Mouse (Mus musculus): ENCODE measurements at regions not wholly inside any gene's neighbourhood (a gene's known extent, or its start where the extent isn't known, plus 50 kb on each side); places are given as distances from the start of the nearest gene placed in this dataset.

DNA sequence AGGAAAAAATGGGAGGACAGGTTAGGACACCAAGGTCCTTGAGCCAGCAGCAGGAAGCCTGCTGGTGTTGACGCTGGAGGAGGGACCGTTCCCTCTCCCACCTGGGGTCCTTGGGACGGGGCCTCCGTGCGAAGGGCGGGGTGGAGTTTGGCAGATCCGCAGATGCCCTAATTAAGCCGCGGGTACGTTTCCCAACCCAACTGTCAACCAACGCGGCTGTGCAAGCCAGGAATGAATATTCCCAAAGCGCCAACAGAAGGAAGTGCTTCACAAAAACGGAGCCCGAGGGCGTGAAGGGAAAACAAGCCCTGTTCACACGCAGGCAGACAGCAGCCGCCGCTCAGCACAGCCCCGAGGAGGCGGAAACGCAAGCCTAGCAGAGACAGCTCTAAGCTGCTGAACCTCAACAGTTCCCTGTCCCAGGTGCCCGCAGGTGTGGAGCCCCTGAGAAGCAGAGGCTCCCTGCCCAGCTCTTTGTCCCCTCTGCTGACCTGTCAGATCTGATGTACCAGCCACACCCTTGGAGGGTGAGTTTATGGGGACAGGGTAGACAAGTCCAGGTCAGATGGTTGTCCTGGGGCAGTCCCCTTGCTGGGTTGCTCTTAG lies 136.1 kb upstream of the Gli2 start:
- H3K27me3 ChIP-seq (replicated peaks) = no peaks in the 10 kb centered on the region; the same call in 1 of the 2 replicates
- no peaks in the 10 kb centered on the region for H3K9me3 ChIP-seq (replicated peaks)
- no peaks in the 10 kb centered on the region for H3K36me3 ChIP-seq
- H3K9ac ChIP-seq = peak overlapping the region; percentile 55; the same call in 1 of the 2 replicates
- no peak overlapping the region for H3K27ac ChIP-seq (ENCODE audit: poor library complexity, severe bottlenecking)
- peak overlapping the region; percentile 69 for H3K4me2 ChIP-seq
- H3K4me1 ChIP-seq (replicated peaks) = peaks cover 20% of the 10 kb centered on the region
- 2% methylated on average over 23 of the region's 23 CpGs for WGBS
- ATAC-seq (ENCODE audit: insufficient number of reproducible peaks, low FRiP score) = no peak
- peak overlapping the region; percentile 35 for H3K4me3 ChIP-seq

DNA sequence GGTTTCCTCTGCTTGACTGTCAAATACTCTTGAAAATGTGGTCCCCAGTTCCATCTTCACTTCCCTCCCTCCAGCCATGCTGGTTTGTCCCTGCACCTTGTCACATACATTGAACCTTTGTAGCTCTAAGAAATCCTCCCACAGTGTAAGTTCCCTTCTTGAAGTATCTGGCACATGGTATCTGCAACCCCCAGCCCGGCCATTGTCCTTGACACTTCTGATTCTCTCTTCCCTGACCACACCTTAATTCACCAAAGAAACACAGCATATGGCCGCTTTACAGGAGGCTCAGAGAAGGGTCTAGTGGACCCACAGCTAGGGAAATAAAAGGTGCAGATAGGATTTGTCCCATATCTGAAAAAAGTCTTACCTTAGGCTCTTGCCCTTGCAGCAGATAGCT lies 133.9 kb upstream of the Gli2 start:
- H3K4me2 ChIP-seq = no peak overlapping the region
- no peak for ATAC-seq (ENCODE audit: insufficient number of reproducible peaks, low FRiP score)
- H3K9me3 ChIP-seq (replicated peaks) = no peaks in the 10 kb centered on the region
- H3K4me3 ChIP-seq = no peak overlapping the region
- no peak overlapping the region for H3K9ac ChIP-seq
- peaks cover 29% of the 10 kb centered on the region for H3K4me1 ChIP-seq (replicated peaks)
- 76% methylated on average over 2 of the region's 2 CpGs for WGBS
- no peak overlapping the region for H3K27ac ChIP-seq (ENCODE audit: poor library complexity, severe bottlenecking)
- H3K27me3 ChIP-seq (replicated peaks) = no peaks in the 10 kb centered on the region; the same call in 1 of the 2 replicates
- H3K36me3 ChIP-seq = no peaks in the 10 kb centered on the region

DNA sequence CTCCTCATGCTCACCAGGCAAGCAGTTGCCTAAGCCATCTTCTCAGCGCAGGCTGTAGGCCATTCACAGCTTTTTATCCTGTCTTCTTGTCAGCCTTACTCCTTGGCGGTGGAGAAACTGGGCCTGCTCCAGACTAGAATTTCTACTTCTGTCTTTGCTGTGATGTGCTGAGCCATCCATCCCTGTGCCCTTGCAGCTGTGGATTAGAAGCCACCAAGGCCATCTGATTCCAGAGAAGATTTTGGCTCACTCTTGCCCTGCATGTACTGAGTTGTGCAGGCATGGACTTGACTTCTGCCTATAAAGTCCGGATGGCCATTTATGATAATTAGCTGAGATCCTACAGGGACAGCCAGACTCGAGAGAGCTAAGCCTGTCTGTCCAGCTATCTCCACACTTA lies 133.4 kb upstream of the Gli2 start:
- Histone ChIP-seq H3K36me3 (no peaks in the 10 kb centered on the region), H3K9me3 (replicated peaks) (no peaks in the 10 kb centered on the region), H3K4me2 (no peak overlapping the region), H3K9ac (no peak overlapping the region), H3K27ac (ENCODE audit: poor library complexity, severe bottlenecking) (no peak overlapping the region), H3K4me3 (no peak overlapping the region), H3K27me3 (replicated peaks) (no peaks in the 10 kb centered on the region; the same call in 1 of the 2 replicates), H3K4me1 (replicated peaks) (peaks cover 29% of the 10 kb centered on the region)
- no peak for ATAC-seq (ENCODE audit: insufficient number of reproducible peaks, low FRiP score)
- WGBS = 74% methylated on average over 4 of the region's 4 CpGs

DNA sequence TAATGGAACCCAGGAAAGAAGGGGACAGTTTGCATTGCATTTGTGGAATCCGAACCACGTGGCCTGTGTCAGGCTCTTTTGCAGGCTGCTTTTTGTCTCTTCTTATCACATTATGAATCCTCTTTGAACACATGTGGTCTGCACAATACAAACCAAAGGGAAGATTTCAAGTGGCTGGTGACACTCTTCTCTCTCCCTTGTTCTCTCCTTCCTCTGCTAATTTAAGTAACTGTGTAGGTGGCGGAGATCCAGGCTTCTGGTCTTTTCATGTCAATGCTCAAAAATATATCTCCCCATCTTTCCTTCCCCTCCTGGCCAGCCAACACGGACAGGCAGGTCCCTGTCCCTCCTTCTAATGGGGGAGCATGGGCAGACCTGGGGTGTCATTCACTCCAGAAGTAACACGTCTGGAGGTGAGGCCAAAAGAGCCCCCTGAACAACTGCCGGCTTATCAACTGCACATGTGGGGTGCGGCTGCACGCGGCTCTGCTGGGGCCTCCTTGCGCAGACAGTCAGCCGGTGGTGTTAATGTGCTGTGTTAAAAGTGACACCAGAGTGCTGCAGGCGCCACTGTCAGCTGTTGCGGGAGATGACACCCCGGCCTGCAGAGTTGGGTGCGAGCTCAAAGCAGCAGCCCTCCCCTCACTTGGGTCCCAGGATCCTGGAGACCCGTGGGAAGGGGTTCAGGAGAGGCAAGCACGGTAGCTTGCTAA lies 130.3 kb upstream of the Gli2 start:
- no peak overlapping the region for H3K9ac ChIP-seq
- ATAC-seq (ENCODE audit: insufficient number of reproducible peaks, low FRiP score) = peak; percentile 48; the same call in 1 of the 2 replicates
- peaks cover 3% of the 10 kb centered on the region; the same call in 1 of the 2 replicates for H3K9me3 ChIP-seq (replicated peaks)
- no peak overlapping the region for H3K27ac ChIP-seq (ENCODE audit: poor library complexity, severe bottlenecking)
- H3K36me3 ChIP-seq = no peaks in the 10 kb centered on the region
- peaks cover 20% of the 10 kb centered on the region for H3K4me1 ChIP-seq (replicated peaks)
- 26% methylated on average over 17 of the region's 17 CpGs for WGBS
- H3K27me3 ChIP-seq (replicated peaks) = no peaks in the 10 kb centered on the region
- H3K4me3 ChIP-seq = no peak overlapping the region
- peak overlapping the region; percentile 49 for H3K4me2 ChIP-seq

DNA sequence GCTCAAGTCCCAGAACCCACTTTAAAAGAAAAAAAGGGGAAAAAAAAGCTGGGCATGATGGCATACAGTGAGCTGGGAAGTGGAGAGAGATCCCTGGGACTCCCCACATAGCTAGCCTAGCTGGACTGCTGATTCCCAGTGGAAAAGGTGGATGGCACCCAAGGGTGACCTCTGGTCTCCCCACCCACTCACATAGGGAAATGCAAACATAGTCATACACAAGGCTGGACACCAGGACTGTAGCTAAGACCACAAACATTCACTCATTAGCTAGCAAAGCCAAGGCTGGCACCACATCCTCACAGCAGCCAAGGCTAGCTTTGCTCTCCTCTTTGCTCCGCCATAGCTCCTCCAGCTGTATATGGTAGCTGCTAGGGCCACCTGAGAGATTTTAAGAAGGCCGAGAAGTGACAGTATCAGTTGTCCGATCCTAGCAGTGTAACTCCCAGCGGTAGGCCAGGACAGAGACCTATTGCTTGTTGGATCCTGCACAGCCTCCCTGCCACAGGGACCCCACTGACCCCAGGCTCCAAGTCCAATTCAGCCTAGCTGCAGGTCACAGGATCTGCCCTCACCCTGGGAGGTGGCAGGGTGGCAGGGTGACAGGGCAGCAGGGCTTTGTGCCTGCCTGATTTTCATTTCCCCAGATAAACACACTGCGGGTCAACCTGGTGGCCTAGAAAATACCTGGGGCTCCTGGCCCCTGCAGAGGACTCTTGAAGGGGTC lies 119.8 kb upstream of the Gli2 start:
- ATAC-seq (ENCODE audit: insufficient number of reproducible peaks, low FRiP score) = no peak
- 77% methylated on average over 5 of the region's 5 CpGs for WGBS
- no peak overlapping the region for H3K9ac ChIP-seq
- H3K36me3 ChIP-seq = no peaks in the 10 kb centered on the region
- no peaks in the 10 kb centered on the region for H3K9me3 ChIP-seq (replicated peaks)
- no peak overlapping the region for H3K27ac ChIP-seq (ENCODE audit: poor library complexity, severe bottlenecking)
- H3K4me3 ChIP-seq = no peak overlapping the region
- H3K4me2 ChIP-seq = no peak overlapping the region
- H3K27me3 ChIP-seq (replicated peaks) = no peaks in the 10 kb centered on the region
- no peaks in the 10 kb centered on the region for H3K4me1 ChIP-seq (replicated peaks)

DNA sequence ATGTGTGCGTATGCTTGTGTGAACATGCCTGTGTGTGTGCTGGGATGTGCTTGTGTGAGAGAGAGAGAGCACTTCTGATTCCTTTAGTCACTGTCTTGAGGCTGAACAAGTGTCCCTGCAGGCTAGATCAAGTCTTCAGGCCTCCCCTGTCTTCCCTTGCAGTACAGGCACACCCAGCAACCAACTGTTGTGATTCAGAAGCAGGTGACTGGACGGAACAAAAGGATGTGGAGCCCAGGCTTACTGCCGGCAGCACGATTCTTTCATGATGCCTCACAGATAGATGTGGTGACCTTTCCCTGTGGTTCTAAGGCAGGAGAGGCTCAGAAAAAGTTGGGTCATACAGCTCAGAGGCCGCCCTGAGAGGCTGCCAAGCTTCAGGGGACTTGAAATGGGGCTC lies 114.0 kb upstream of the Gli2 start:
- Histone ChIP-seq H3K4me3 (no peak overlapping the region), H3K9me3 (replicated peaks) (no peaks in the 10 kb centered on the region), H3K4me1 (replicated peaks) (no peaks in the 10 kb centered on the region), H3K9ac (no peak overlapping the region), H3K36me3 (no peaks in the 10 kb centered on the region), H3K27ac (ENCODE audit: poor library complexity, severe bottlenecking) (no peak overlapping the region), H3K27me3 (replicated peaks) (no peaks in the 10 kb centered on the region), H3K4me2 (no peak overlapping the region)
- ATAC-seq (ENCODE audit: insufficient number of reproducible peaks, low FRiP score) = no peak
- 76% methylated on average over 5 of the region's 5 CpGs for WGBS

DNA sequence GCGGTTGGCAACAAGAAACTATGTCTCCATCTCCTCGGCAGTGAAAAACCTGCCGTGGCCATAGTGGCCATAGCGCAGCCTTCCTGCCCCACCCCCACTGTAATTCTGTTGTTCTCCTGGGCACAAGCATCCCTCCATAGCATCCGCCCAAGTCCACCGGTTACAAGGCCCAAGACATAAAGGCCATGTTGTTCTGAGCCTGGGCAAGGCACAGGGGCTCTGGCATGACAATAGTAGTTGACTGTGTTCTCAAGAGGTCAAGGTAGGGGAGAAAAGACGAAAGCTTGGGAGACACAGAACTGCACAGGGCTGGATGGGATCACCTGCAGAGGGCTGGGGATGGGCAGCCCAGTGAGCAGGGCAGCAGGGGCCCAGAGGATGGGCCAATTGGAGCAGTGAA lies 112.9 kb upstream of the Gli2 start:
- H3K4me1 ChIP-seq (replicated peaks) = no peaks in the 10 kb centered on the region
- H3K9ac ChIP-seq = no peak overlapping the region
- no peaks in the 10 kb centered on the region for H3K36me3 ChIP-seq
- WGBS = 83% methylated on average over 7 of the region's 7 CpGs
- H3K4me2 ChIP-seq = no peak overlapping the region
- no peaks in the 10 kb centered on the region for H3K27me3 ChIP-seq (replicated peaks)
- H3K27ac ChIP-seq (ENCODE audit: poor library complexity, severe bottlenecking) = no peak overlapping the region
- no peak for ATAC-seq (ENCODE audit: insufficient number of reproducible peaks, low FRiP score)
- 0 out of 2 replicates have a peak, but pooled peaks cover under 1% of the 10 kb centered on the region for H3K9me3 ChIP-seq (replicated peaks)
- H3K4me3 ChIP-seq = no peak overlapping the region

DNA sequence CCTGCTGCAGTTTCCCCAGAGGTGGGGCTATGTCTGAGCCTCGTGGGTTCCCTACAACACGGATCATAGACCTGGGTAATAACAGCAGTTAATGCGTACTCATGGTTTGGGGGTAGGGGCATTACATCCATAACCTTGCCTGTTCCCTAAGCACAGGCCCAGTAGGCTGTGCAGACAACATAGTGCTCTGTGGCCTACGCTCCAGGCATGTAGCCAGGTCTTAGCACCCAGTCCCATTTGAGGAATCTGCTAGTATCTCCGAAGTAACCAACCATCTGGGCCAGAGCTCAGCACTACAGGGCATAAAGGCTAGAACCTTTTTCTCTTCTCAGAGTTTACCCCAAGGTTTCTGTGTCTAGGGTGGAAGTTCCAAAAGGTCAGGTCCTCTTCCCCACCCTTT lies 111.4 kb upstream of the Gli2 start:
- Histone ChIP-seq H3K4me3 (no peak overlapping the region), H3K9me3 (replicated peaks) (peaks cover 5% of the 10 kb centered on the region; the same call in 1 of the 2 replicates), H3K4me1 (replicated peaks) (no peaks in the 10 kb centered on the region), H3K4me2 (no peak overlapping the region), H3K27ac (ENCODE audit: poor library complexity, severe bottlenecking) (no peak overlapping the region), H3K9ac (no peak overlapping the region), H3K27me3 (replicated peaks) (no peaks in the 10 kb centered on the region), H3K36me3 (no peaks in the 10 kb centered on the region)
- no peak for ATAC-seq (ENCODE audit: insufficient number of reproducible peaks, low FRiP score)
- WGBS = 78% methylated on average over 5 of the region's 5 CpGs

DNA sequence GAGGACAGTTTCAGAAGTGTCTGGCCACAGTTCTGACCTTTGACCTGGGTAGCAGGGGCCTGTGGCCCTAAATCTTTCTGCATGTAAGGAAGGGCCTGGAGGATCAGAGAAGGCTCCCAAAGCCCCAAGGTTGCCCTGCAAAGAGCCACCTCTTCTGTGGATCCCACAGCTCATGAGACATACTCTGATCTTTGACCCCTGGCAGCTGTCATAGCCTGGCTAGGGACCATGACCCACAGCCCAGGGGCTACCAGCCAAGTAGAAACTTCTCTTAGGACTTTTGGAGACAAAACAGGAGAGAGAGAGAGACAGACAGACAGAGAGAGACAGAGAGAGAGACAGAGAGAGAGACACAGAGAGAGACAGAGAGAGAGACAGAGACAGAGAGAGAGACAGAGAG lies 110.4 kb upstream of the Gli2 start:
- Histone ChIP-seq H3K4me3 (no peak overlapping the region), H3K36me3 (no peaks in the 10 kb centered on the region), H3K27ac (ENCODE audit: poor library complexity, severe bottlenecking) (no peak overlapping the region), H3K4me2 (no peak overlapping the region), H3K27me3 (replicated peaks) (no peaks in the 10 kb centered on the region), H3K4me1 (replicated peaks) (no peaks in the 10 kb centered on the region), H3K9ac (no peak overlapping the region), H3K9me3 (replicated peaks) (peaks cover 5% of the 10 kb centered on the region; the same call in 1 of the 2 replicates)
- no peak for ATAC-seq (ENCODE audit: insufficient number of reproducible peaks, low FRiP score)

DNA sequence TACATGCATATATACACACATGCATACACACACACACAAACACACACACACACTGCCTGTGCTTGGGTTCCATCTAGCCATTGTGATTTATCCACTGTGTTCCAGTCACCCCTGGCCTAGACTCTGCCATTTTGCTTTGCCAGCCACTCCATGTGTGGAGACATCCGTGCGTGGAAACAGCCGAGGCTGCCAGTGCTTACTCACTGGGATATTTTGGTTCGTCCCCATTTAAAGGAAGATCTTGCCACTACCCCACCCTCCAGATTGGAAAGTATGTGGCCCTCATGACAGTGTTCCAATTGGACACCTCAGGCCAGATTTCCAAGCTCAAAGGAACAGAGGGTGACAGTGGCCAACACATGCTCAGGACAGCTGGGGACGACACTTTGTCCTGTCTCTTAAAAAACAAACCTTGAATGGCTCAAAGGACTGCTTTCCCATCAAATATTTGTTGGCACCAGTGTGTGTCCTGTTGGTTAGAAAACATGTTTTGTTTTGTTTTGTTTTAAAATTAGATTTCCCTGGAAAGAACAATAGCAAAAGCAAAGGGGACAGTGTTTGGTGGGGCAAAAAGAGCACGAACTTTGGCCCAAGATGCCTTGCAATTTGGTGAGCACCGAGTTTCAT lies 109.8 kb upstream of the Gli2 start:
- Histone ChIP-seq H3K27ac (ENCODE audit: poor library complexity, severe bottlenecking) (no peak overlapping the region), H3K4me2 (no peak overlapping the region), H3K9ac (no peak overlapping the region), H3K4me3 (no peak overlapping the region), H3K27me3 (replicated peaks) (no peaks in the 10 kb centered on the region), H3K36me3 (no peaks in the 10 kb centered on the region), H3K9me3 (replicated peaks) (peaks cover 5% of the 10 kb centered on the region; the same call in 1 of the 2 replicates), H3K4me1 (replicated peaks) (no peaks in the 10 kb centered on the region)
- ATAC-seq (ENCODE audit: insufficient number of reproducible peaks, low FRiP score) = no peak
- 78% methylated on average over 7 of the region's 7 CpGs for WGBS

DNA sequence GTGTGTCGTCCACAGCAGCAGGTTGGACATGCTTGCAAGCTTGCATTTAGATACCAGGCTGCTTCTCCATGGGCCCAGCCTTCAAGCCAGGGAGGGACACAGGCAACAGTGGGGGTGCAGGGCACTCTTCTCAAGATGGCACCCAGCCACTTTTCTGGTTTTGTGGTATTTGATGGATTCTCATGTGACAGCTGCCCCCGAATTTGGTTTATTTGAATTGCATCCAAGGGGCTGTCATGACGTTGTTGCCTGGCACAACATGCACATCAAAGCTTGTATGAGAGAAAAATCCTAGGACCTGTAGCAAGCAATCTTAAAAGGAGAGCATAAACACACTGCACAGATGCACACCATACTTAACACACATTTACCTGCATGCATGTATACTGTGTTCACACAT lies 108.3 kb upstream of the Gli2 start:
- Histone ChIP-seq H3K27ac (ENCODE audit: poor library complexity, severe bottlenecking) (no peak overlapping the region), H3K27me3 (replicated peaks) (no peaks in the 10 kb centered on the region), H3K36me3 (no peaks in the 10 kb centered on the region), H3K9ac (no peak overlapping the region), H3K4me1 (replicated peaks) (no peaks in the 10 kb centered on the region), H3K4me2 (no peak overlapping the region), H3K9me3 (replicated peaks) (peaks cover 5% of the 10 kb centered on the region; the same call in 1 of the 2 replicates), H3K4me3 (no peak overlapping the region)
- WGBS = 77% methylated on average over 3 of the region's 3 CpGs
- ATAC-seq (ENCODE audit: insufficient number of reproducible peaks, low FRiP score) = no peak

All from heart, embryonic 12.5 days (tissue).